Mouse (Mus musculus) bone marrow, adult 2 months (tissue): ENCODE measurements around the gene Coa4. TPM values are rescaled to one million over a fixed set of nuclear protein-coding genes. Genes with fewer than 3 reads are reported as not detected.
A peak's percentile ranks its signal among the peaks of the same experiment; 100 is the strongest.

Source experiments
- H3K27ac ChIP-seq: fragments of 200-500 bp; 2 replicates; pipeline ENCODE4 v1.5.1; 2012; ENCODE audit warnings: low read depth, mild to moderate bottlenecking, control low read depth, inconsistent platforms, low read length; ENCODE audit not compliant: control insufficient read depth, poor library complexity, insufficient read depth
- H3K4me1 ChIP-seq: fragments of 200-500 bp; 2 replicates; pipeline ENCODE4 v1.6.1; 2011; ENCODE audit warnings: low read length; ENCODE audit not compliant: control insufficient read depth, insufficient read depth
- H3K4me3 ChIP-seq: fragments of 200-500 bp; replicated peaks from 2 replicates; pipeline ENCODE3; 2011; ENCODE audit warnings: mild to moderate bottlenecking, low read depth, low read length, control low read depth; ENCODE audit not compliant: control insufficient read depth
- CTCF ChIP-seq: fragments of 200-500 bp; IDR thresholded peaks from 2 replicates; pipeline ENCODE4 v1.5.1; 2011; ENCODE audit warnings: low read length, control low read depth; ENCODE audit not compliant: control insufficient read depth, insufficient read depth
- POLR2A ChIP-seq: fragments of 200-500 bp; IDR thresholded peaks from 2 replicates; pipeline ENCODE4 v1.6.1; 2011; ENCODE audit warnings: low read depth, mild to moderate bottlenecking, control low read depth, low read length, borderline replicate concordance; ENCODE audit not compliant: control insufficient read depth
- WGBS: fragments of 180-500 bp; shearing (Covaris S2); methylation state at CpG from one replicate; pipeline ENCODE4 v1.1.7; 2018; 5-methylcytosine and 5-hydroxymethylcytosine counted together
- polyA plus RNA-seq: library from polyadenylated mRNA; stranded (reverse); fragments of >200 nt; gene quantifications from 2 replicates; pipeline ENCODE4 v1.2.4, GENCODE M21; 2011; ENCODE audit warnings: low replicate concordance; ENCODE audit not compliant: missing spikeins, insufficient read depth, insufficient read length

Coa4 gene
- polyA plus RNA-seq, 1 experiment = 7.4 TPM

GRCm38 (mm10) chr7:100589816-100590215 lies 52.9 kb downstream of the Coa4 start:
- Histone ChIP-seq H3K4me3 (no peak overlapping the region), H3K4me1 (peaks cover 2% of the 10 kb centered on the region; the same call in 1 of the 2 replicates), H3K27ac (peak overlapping the region; percentile 84)
- TF ChIP-seq CTCF (no peak), POLR2A (no peak)
- 33% methylated on average over 1 of the region's 1 CpGs for WGBS

Other genes starting within 250 kb of the Coa4 start
- 18.1 and 24.7 TPM in 2 replicates for gene C2cd3, start 164.8 kb upstream of the Coa4 start, polyA plus RNA-seq
- gene Ppme1, start 164.8 kb upstream of the Coa4 start, polyA plus RNA-seq = 19.5 and 23.6 TPM in 2 replicates
- 0.77 TPM in 1 of 2 replicates, not detected in the other for gene Ucp3, start 64.1 kb upstream of the Coa4 start, polyA plus RNA-seq
- 557 and 572 TPM in 2 replicates for gene Ucp2, start 43.7 kb upstream of the Coa4 start, polyA plus RNA-seq
- gene Dnajb13, start 22.1 kb upstream of the Coa4 start, polyA plus RNA-seq = 3.4 and 4.5 TPM in 2 replicates
- gene Rab6a, start 70.3 kb downstream of the Coa4 start, polyA plus RNA-seq = 24.9 and 34.8 TPM in 2 replicates
- gene Mrpl48, start 71.2 kb downstream of the Coa4 start, polyA plus RNA-seq = 23.2 and 37.9 TPM in 2 replicates
- 3.3 TPM in 1 of 2 replicates, not detected in the other for gene Plekhb1, start 125.3 kb downstream of the Coa4 start, polyA plus RNA-seq
- 5.0 and 11.7 TPM in 2 replicates for gene Fam168a, start 169.6 kb downstream of the Coa4 start, polyA plus RNA-seq